Mouse (Mus musculus): ENCODE measurements around the gene Mfsd12.
A peak's percentile ranks its signal among the peaks of the same experiment; 100 is the strongest.

Gene Mfsd12

GRCm38 (mm10) chr10:81325176-81325575 lies 32.1 kb upstream of the Mfsd12 start:
- TF ChIP-seq NANOG (IDR thresholded peaks at IDR 0.05; ENCODE audit: borderline replicate concordance, low read length) (no peak), POU5F1 (IDR thresholded peaks at IDR 0.05; ENCODE audit: borderline replicate concordance, low read length) (no peak), CTCF (conservative IDR thresholded peaks at IDR 0.05; ENCODE audit: low read length) (no peak)
- peaks cover 61% of the 10 kb centered on the region for H3K36me3 ChIP-seq (ENCODE audit: insufficient read depth, low read length)
- 0 out of 2 replicates have a peak, but pooled peaks cover 3% of the 10 kb centered on the region for H3K27me3 ChIP-seq (ENCODE audit: insufficient read depth, low read length)
- peaks cover 85% of the 10 kb centered on the region for H3K4me1 ChIP-seq (replicated peaks; ENCODE audit: low read depth, low read length)
- peak overlapping the region; percentile 51 for H3K4me3 ChIP-seq (replicated peaks; ENCODE audit: low read length)
- no peaks in the 10 kb centered on the region for H3K9me3 ChIP-seq (ENCODE audit: low read length)

- H3K36me3 ChIP-seq (ENCODE audit: insufficient read depth, low read length) = peaks cover 61% of the 10 kb centered on the region
- H3K4me3 ChIP-seq (replicated peaks; ENCODE audit: low read length) = peak overlapping the region; percentile 51
- TF ChIP-seq POU5F1 (IDR thresholded peaks at IDR 0.05; ENCODE audit: borderline replicate concordance, low read length) (no peak), CTCF (conservative IDR thresholded peaks at IDR 0.05; ENCODE audit: low read length) (no peak), NANOG (IDR thresholded peaks at IDR 0.05; ENCODE audit: borderline replicate concordance, low read length) (no peak)
- H3K27me3 ChIP-seq (ENCODE audit: insufficient read depth, low read length) = peaks cover 8% of the 10 kb centered on the region; the same call in 1 of the 2 replicates
- peaks cover 89% of the 10 kb centered on the region for H3K4me1 ChIP-seq (replicated peaks; ENCODE audit: low read depth, low read length)
- no peaks in the 10 kb centered on the region for H3K9me3 ChIP-seq (ENCODE audit: low read length)
These were observed 31.5 kb upstream of the Mfsd12 start for GRCm38 (mm10) chr10:81325781-81326180.

- Histone ChIP-seq H3K36me3 (ENCODE audit: insufficient read depth, low read length) (peaks cover 61% of the 10 kb centered on the region), H3K9me3 (ENCODE audit: low read length) (no peaks in the 10 kb centered on the region), H3K4me3 (replicated peaks; ENCODE audit: low read length) (peak overlapping the region; percentile 29; the same call in 1 of the 2 replicates), H3K27me3 (ENCODE audit: insufficient read depth, low read length) (peaks cover 13% of the 10 kb centered on the region), H3K4me1 (replicated peaks; ENCODE audit: low read depth, low read length) (peaks cover 90% of the 10 kb centered on the region)
- TF ChIP-seq NANOG (IDR thresholded peaks at IDR 0.05; ENCODE audit: borderline replicate concordance, low read length) = no peak
These were observed 30.4 kb upstream of the Mfsd12 start for GRCm38 (mm10) chr10:81326858-81327257.

- Histone ChIP-seq H3K27me3 (ENCODE audit: insufficient read depth, low read length) (peaks cover 24% of the 10 kb centered on the region), H3K4me3 (replicated peaks; ENCODE audit: low read length) (0 out of 2 replicates have a peak overlapping the region, but pooled peaks have one; percentile 17), H3K9me3 (ENCODE audit: low read length) (no peaks in the 10 kb centered on the region), H3K4me1 (replicated peaks; ENCODE audit: low read depth, low read length) (peaks cover 90% of the 10 kb centered on the region), H3K36me3 (ENCODE audit: insufficient read depth, low read length) (peaks cover 52% of the 10 kb centered on the region)
- TF ChIP-seq POU5F1 (IDR thresholded peaks at IDR 0.05; ENCODE audit: borderline replicate concordance, low read length) (no peak), CTCF (conservative IDR thresholded peaks at IDR 0.05; ENCODE audit: low read length) (no peak), NANOG (IDR thresholded peaks at IDR 0.05; ENCODE audit: borderline replicate concordance, low read length) (no peak)
These were observed 29.3 kb upstream of the Mfsd12 start for GRCm38 (mm10) chr10:81327959-81328358.

- Histone ChIP-seq H3K27me3 (ENCODE audit: insufficient read depth, low read length) (peaks cover 29% of the 10 kb centered on the region), H3K9me3 (ENCODE audit: low read length) (no peaks in the 10 kb centered on the region), H3K4me1 (replicated peaks; ENCODE audit: low read depth, low read length) (peaks cover 87% of the 10 kb centered on the region), H3K36me3 (ENCODE audit: insufficient read depth, low read length) (peaks cover 47% of the 10 kb centered on the region), H3K4me3 (replicated peaks; ENCODE audit: low read length) (peak within 1 kb of the TSS; percentile 32)
- TF ChIP-seq POU5F1 (IDR thresholded peaks at IDR 0.05; ENCODE audit: borderline replicate concordance, low read length) (no peak), NANOG (IDR thresholded peaks at IDR 0.05; ENCODE audit: borderline replicate concordance, low read length) (no peak), CTCF (conservative IDR thresholded peaks at IDR 0.05; ENCODE audit: low read length) (no peak)
These were observed 28.9 kb upstream of the Mfsd12 start, which contains the start of gene Tbxa2r for GRCm38 (mm10) chr10:81328386-81328785. Gene Tbxa2r, plus strand, starts transcription at chr10:81328731.

- Histone ChIP-seq H3K4me3 (replicated peaks; ENCODE audit: low read length) (peak overlapping the region; percentile 32), H3K27me3 (ENCODE audit: insufficient read depth, low read length) (peaks cover 35% of the 10 kb centered on the region), H3K36me3 (ENCODE audit: insufficient read depth, low read length) (peaks cover 37% of the 10 kb centered on the region), H3K9me3 (ENCODE audit: low read length) (no peaks in the 10 kb centered on the region), H3K4me1 (replicated peaks; ENCODE audit: low read depth, low read length) (peaks cover 79% of the 10 kb centered on the region)
- TF ChIP-seq POU5F1 (IDR thresholded peaks at IDR 0.05; ENCODE audit: borderline replicate concordance, low read length) (no peak), NANOG (IDR thresholded peaks at IDR 0.05; ENCODE audit: borderline replicate concordance, low read length) (no peak), CTCF (conservative IDR thresholded peaks at IDR 0.05; ENCODE audit: low read length) (no peak)
These were observed 27.9 kb upstream of the Mfsd12 start for GRCm38 (mm10) chr10:81329194-81329975.

- Histone ChIP-seq H3K36me3 (ENCODE audit: insufficient read depth, low read length) (peaks cover 31% of the 10 kb centered on the region), H3K27me3 (ENCODE audit: insufficient read depth, low read length) (peaks cover 40% of the 10 kb centered on the region), H3K4me3 (replicated peaks; ENCODE audit: low read length) (peak overlapping the region; percentile 32), H3K4me1 (replicated peaks; ENCODE audit: low read depth, low read length) (peaks cover 79% of the 10 kb centered on the region), H3K9me3 (ENCODE audit: low read length) (no peaks in the 10 kb centered on the region)
- TF ChIP-seq NANOG (IDR thresholded peaks at IDR 0.05; ENCODE audit: borderline replicate concordance, low read length) (no peak), CTCF (conservative IDR thresholded peaks at IDR 0.05; ENCODE audit: low read length) (no peak), POU5F1 (IDR thresholded peaks at IDR 0.05; ENCODE audit: borderline replicate concordance, low read length) (no peak)
These were observed 27.3 kb upstream of the Mfsd12 start for GRCm38 (mm10) chr10:81330007-81330406.

- peaks cover 52% of the 10 kb centered on the region for H3K27me3 ChIP-seq (ENCODE audit: insufficient read depth, low read length)
- H3K9me3 ChIP-seq (ENCODE audit: low read length) = no peaks in the 10 kb centered on the region
- peak overlapping the region; percentile 76 for H3K4me3 ChIP-seq (replicated peaks; ENCODE audit: low read length)
- TF ChIP-seq NANOG (IDR thresholded peaks at IDR 0.05; ENCODE audit: borderline replicate concordance, low read length) (no peak), POU5F1 (IDR thresholded peaks at IDR 0.05; ENCODE audit: borderline replicate concordance, low read length) (no peak), CTCF (conservative IDR thresholded peaks at IDR 0.05; ENCODE audit: low read length) (no peak)
- H3K4me1 ChIP-seq (replicated peaks; ENCODE audit: low read depth, low read length) = peaks cover 73% of the 10 kb centered on the region
- H3K36me3 ChIP-seq (ENCODE audit: insufficient read depth, low read length) = peaks cover 8% of the 10 kb centered on the region
These were observed 25.0 kb upstream of the Mfsd12 start for GRCm38 (mm10) chr10:81332277-81332676.
